Mouse (Mus musculus): Measurements from ENCODE around the gene Prickle2. TPM values are rescaled to one million over a fixed set of nuclear protein-coding genes. Genes with fewer than 3 reads are reported as not detected.
A peak's percentile ranks its signal among the peaks of the same experiment; 100 is the strongest.

The Prickle2 gene
- total RNA-seq, 2 experiments from 2014 or later, result 208 to 212 TPM

GRCm38 (mm10) chr6:92648571-92648970, 57.4 kb downstream of the Prickle2 start:
- Histone ChIP-seq H3K4me3 (no peak overlapping the region), H3K27ac (peak overlapping the region; percentile 76)
- TF ChIP-seq CTCF (conservative IDR thresholded peaks at IDR 0.05), result no peak
- no peak for DNase-seq (ENCODE audit: low spot score in 2 of 2)

- Histone ChIP-seq H3K4me3 (no peak overlapping the region), H3K27ac (peak overlapping the region; percentile 91)
- TF ChIP-seq CTCF (conservative IDR thresholded peaks at IDR 0.05), result no peak
- no peak for DNase-seq (ENCODE audit: low spot score in 2 of 2)
These were observed 63.0 kb downstream of the Prickle2 start for GRCm38 (mm10) chr6:92642929-92643328.

GRCm38 (mm10) chr6:92641956-92642355, 64.0 kb downstream of the Prickle2 start:
- no peak overlapping the region for H3K4me3 ChIP-seq
- peak; percentile 41 to 50 for DNase-seq (ENCODE audit: low spot score in 2 of 2)
- H3K27ac ChIP-seq, result peak overlapping the region; percentile 91
- no peak for TF ChIP-seq CTCF (conservative IDR thresholded peaks at IDR 0.05)

- no peak for DNase-seq (ENCODE audit: low spot score in 2 of 2)
- no peak for TF ChIP-seq CTCF (conservative IDR thresholded peaks at IDR 0.05)
- Histone ChIP-seq H3K4me3 (no peak overlapping the region), H3K27ac (peak overlapping the region; percentile 91)
These were observed 65.1 kb downstream of the Prickle2 start for GRCm38 (mm10) chr6:92640896-92641295.

GRCm38 (mm10) chr6:92636431-92636830, 69.5 kb downstream of the Prickle2 start:
- Histone ChIP-seq H3K4me3 (no peak overlapping the region), H3K27ac (0 out of 2 replicates have a peak overlapping the region, but pooled peaks have one; percentile 69)
- TF ChIP-seq CTCF (conservative IDR thresholded peaks at IDR 0.05), result no peak
- no peak for DNase-seq (ENCODE audit: low spot score in 2 of 2)

GRCm38 (mm10) chr6:92634876-92635468, 71.0 kb downstream of the Prickle2 start:
- Histone ChIP-seq H3K4me3 (no peak overlapping the region), H3K27ac (peak overlapping the region; percentile 69)
- TF ChIP-seq CTCF (conservative IDR thresholded peaks at IDR 0.05), result no peak
- no peak for DNase-seq (ENCODE audit: low spot score in 2 of 2)

- no peak for DNase-seq (ENCODE audit: low spot score in 2 of 2)
- Histone ChIP-seq H3K4me3 (no peak overlapping the region), H3K27ac (peak overlapping the region; percentile 36; the same call in 1 of the 2 replicates)
- TF ChIP-seq CTCF (conservative IDR thresholded peaks at IDR 0.05), result no peak
These were observed 75.0 kb downstream of the Prickle2 start for GRCm38 (mm10) chr6:92630991-92631390.

GRCm38 (mm10) chr6:92627711-92628110, 78.2 kb downstream of the Prickle2 start:
- no peak for TF ChIP-seq CTCF (conservative IDR thresholded peaks at IDR 0.05)
- Histone ChIP-seq H3K4me3 (no peak overlapping the region), H3K27ac (no peak overlapping the region)
- DNase-seq (ENCODE audit: low spot score in 2 of 2), result no peak

GRCm38 (mm10) chr6:92627048-92627617, 78.8 kb downstream of the Prickle2 start:
- no peak overlapping the region for H3K4me3 ChIP-seq
- TF ChIP-seq CTCF (conservative IDR thresholded peaks at IDR 0.05), result no peak
- no peak for DNase-seq (ENCODE audit: low spot score in 2 of 2)
- 0 out of 2 replicates have a peak overlapping the region, but pooled peaks have one; percentile 46 for H3K27ac ChIP-seq

GRCm38 (mm10) chr6:92625923-92626322, 80.0 kb downstream of the Prickle2 start:
- H3K4me3 ChIP-seq, result no peak overlapping the region
- no peak for TF ChIP-seq CTCF (conservative IDR thresholded peaks at IDR 0.05)
- no peak for DNase-seq (ENCODE audit: low spot score in 2 of 2)
- H3K27ac ChIP-seq, result peak overlapping the region; percentile 71

GRCm38 (mm10) chr6:92624306-92624705, 81.6 kb downstream of the Prickle2 start:
- Histone ChIP-seq H3K27ac (no peak overlapping the region), H3K4me3 (no peak overlapping the region)
- no peak for TF ChIP-seq CTCF (conservative IDR thresholded peaks at IDR 0.05)
- DNase-seq (ENCODE audit: low spot score in 2 of 2), result no peak

- H3K27ac ChIP-seq, result peak overlapping the region; percentile 44; the same call in 1 of the 2 replicates
- no peak overlapping the region for H3K4me3 ChIP-seq
- DNase-seq (ENCODE audit: low spot score in 2 of 2), result no peak
- no peak for TF ChIP-seq CTCF (conservative IDR thresholded peaks at IDR 0.05)
These were observed 88.8 kb downstream of the Prickle2 start for GRCm38 (mm10) chr6:92617183-92617582.

- TF ChIP-seq CTCF (conservative IDR thresholded peaks at IDR 0.05), result no peak
- Histone ChIP-seq H3K4me3 (no peak overlapping the region), H3K27ac (peak overlapping the region; percentile 77)
- DNase-seq (ENCODE audit: low spot score in 2 of 2), result no peak
These were observed 91.2 kb downstream of the Prickle2 start for GRCm38 (mm10) chr6:92614771-92615170.
